Mouse (Mus musculus) embryo, embryonic 9.5 days (tissue): ENCODE results near the gene Aldh5a1.
"Not testable (repeated sequence)": the region's sequence is repeated elsewhere in the genome, so short reads cannot be mapped to it uniquely, and the experiment has no call there.

Experiments
- DNase-seq: peaks from one replicate; pipeline ENCODE4 v3.0.0-alpha.2; 2017; ENCODE audit errors: extremely low spot score

The Aldh5a1 gene

GRCm38 (mm10) chr13:24937108-24937838 is at the start of gene Aldh5a1:
Gene Aldh5a1, minus strand, starts transcription at chr13:24937661.
- DNase-seq: peak; percentile 86

- no peak for DNase-seq
Observed at GRCm38 (mm10) chr13:24985435-24985834, 48.0 kb upstream of the Aldh5a1 start.

- DNase-seq: no peak
Observed at GRCm38 (mm10) chr13:24981031-24981430, 43.6 kb upstream of the Aldh5a1 start.

- DNase-seq: no peak
Observed at GRCm38 (mm10) chr13:24977820-24978342, 40.4 kb upstream of the Aldh5a1 start.

GRCm38 (mm10) chr13:24976384-24976783 is 38.9 kb upstream of the Aldh5a1 start:
- DNase-seq: no peak

- DNase-seq: not testable (repeated sequence)
Observed at GRCm38 (mm10) chr13:24971776-24972175, 34.3 kb upstream of the Aldh5a1 start.

GRCm38 (mm10) chr13:24965846-24966201 is 28.4 kb upstream of the Aldh5a1 start:
- DNase-seq: no peak

- no peak for DNase-seq
Observed at GRCm38 (mm10) chr13:24965130-24965845, 27.8 kb upstream of the Aldh5a1 start.

- no peak for DNase-seq
Observed at GRCm38 (mm10) chr13:24962119-24962518, 24.7 kb upstream of the Aldh5a1 start.

- DNase-seq: no peak
Observed at GRCm38 (mm10) chr13:24960084-24960483, 22.6 kb upstream of the Aldh5a1 start.

- DNase-seq: no peak
Observed at GRCm38 (mm10) chr13:24958671-24959070, 21.2 kb upstream of the Aldh5a1 start.

- no peak for DNase-seq
Observed at GRCm38 (mm10) chr13:24955500-24955899, 18.0 kb upstream of the Aldh5a1 start.

- no peak for DNase-seq
Observed at GRCm38 (mm10) chr13:24955091-24955490, 17.6 kb upstream of the Aldh5a1 start.

- DNase-seq: no peak
Observed at GRCm38 (mm10) chr13:24952659-24953058, 15.2 kb upstream of the Aldh5a1 start.

- DNase-seq: no peak
Observed at GRCm38 (mm10) chr13:24948870-24949269, 11.4 kb upstream of the Aldh5a1 start.

GRCm38 (mm10) chr13:24947158-24947557 is 9.7 kb upstream of the Aldh5a1 start:
- DNase-seq: no peak

- no peak for DNase-seq
Observed at GRCm38 (mm10) chr13:24945567-24945966, 8.1 kb upstream of the Aldh5a1 start.

GRCm38 (mm10) chr13:24943303-24943702 is 5.8 kb upstream of the Aldh5a1 start:
- no peak for DNase-seq

- DNase-seq: no peak
Observed at GRCm38 (mm10) chr13:24942512-24943282, 5.2 kb upstream of the Aldh5a1 start, which contains the start of gene Gpld1. Gene Gpld1, plus strand, starts transcription at chr13:24943152.

- DNase-seq: no peak
Observed at GRCm38 (mm10) chr13:24939472-24939871, 2.0 kb upstream of the Aldh5a1 start.

- DNase-seq: peak; percentile 70
Observed at GRCm38 (mm10) chr13:24938683-24939082, 1.2 kb upstream of the Aldh5a1 start.

- no peak for DNase-seq
Observed at GRCm38 (mm10) chr13:24937839-24938166, 342 bp upstream of the Aldh5a1 start.
